In genomic region chr7:131037083-131037482, GRCm38 (mm10) we compare ENCODE assay signal across 26 mouse cellular contexts. TPM values are rescaled to one million over a fixed set of nuclear protein-coding genes. Genes with fewer than 3 reads are reported as not detected.
DNase-seq lines count a peak whose midpoint lies in the region; ATAC-seq and TF ChIP-seq lines count a peak whose summit lies in the region.
"Had no signal": no experiment of that assay in that cellular context is flagged by ENCODE, and none has a peak within 500 bp of the region (broad histone marks: within the 10 kb centered on the region; RNA-seq: fewer than 3 reads in every experiment).

No protein-coding gene starts in this region.

- H3K4me3 ChIP-seq in intestine, embryonic 16.5 days (ENCODE audit: low read length): no peak overlapping the region
- no peak overlapping the region for H3K4me3 ChIP-seq in small intestine, adult 2 months (ENCODE audit: low read depth, low read length)
- no peak overlapping the region for H3K4me3 ChIP-seq in gastrocnemius, adult 2 months
- H3K4me3 ChIP-seq: embryonic facial prominence, embryonic 13.5 days; embryonic facial prominence, embryonic 15.5 days; erythroblast, embryonic 14.5 days; forebrain, embryonic 10.5 days; forebrain, embryonic 12.5 days had no signal

- no peaks in the 10 kb centered on the region for H3K36me3 ChIP-seq in intestine, embryonic 16.5 days (ENCODE audit: control insufficient read depth, insufficient read depth, low read length)
- H3K36me3 ChIP-seq in small intestine, adult 2 months (ENCODE audit: control insufficient read depth, insufficient read depth, low read length): peaks cover 16% of the 10 kb centered on the region
- H3K36me3 ChIP-seq: embryonic facial prominence, embryonic 13.5 days; embryonic facial prominence, embryonic 15.5 days; forebrain, embryonic 10.5 days; forebrain, embryonic 12.5 days had no signal

- no peak overlapping the region for H3K9ac ChIP-seq in intestine, embryonic 16.5 days (ENCODE audit: low read depth, low read length)
- H3K9ac ChIP-seq: embryonic facial prominence, embryonic 13.5 days; embryonic facial prominence, embryonic 15.5 days; forebrain, embryonic 12.5 days had no signal

- no peaks in the 10 kb centered on the region for H3K9me3 ChIP-seq in intestine, embryonic 16.5 days (ENCODE audit: control insufficient read depth, low read length)
- H3K9me3 ChIP-seq: embryonic facial prominence, embryonic 13.5 days; embryonic facial prominence, embryonic 15.5 days; forebrain, embryonic 10.5 days; forebrain, embryonic 12.5 days had no signal

- peak; percentile 73 for ATAC-seq in intestine, embryonic 16.5 days
- ATAC-seq: forebrain, embryonic 14.5 days; forebrain, embryonic 16.5 days had no signal

- intact Hi-C loops in gastrocnemius, adult 2 months (cut with DNase I): no loop called here

- no peaks in the 10 kb centered on the region for H3K27me3 ChIP-seq in intestine, embryonic 16.5 days (replicated peaks; ENCODE audit: control insufficient read depth, insufficient read depth, low read length)
- H3K27me3 ChIP-seq in small intestine, adult 2 months (ENCODE audit: control insufficient read depth, insufficient read depth, low read length): no peaks in the 10 kb centered on the region
- H3K27me3 ChIP-seq: embryonic facial prominence, embryonic 13.5 days; embryonic facial prominence, embryonic 15.5 days; forebrain, embryonic 12.5 days had no signal

- no peak for TF ChIP-seq CTCF in small intestine, adult 2 months (IDR thresholded peaks at IDR 0.05; ENCODE audit: extremely low read depth, insufficient read length, insufficient replicate concordance, low read depth, low read length)
- no peak for TF ChIP-seq CTCF in gastrocnemius, adult 2 months (IDR thresholded peaks at IDR 0.05)

- TF ChIP-seq POLR2A in small intestine, adult 2 months (IDR thresholded peaks at IDR 0.05; ENCODE audit: low read depth, low read length): no peak

- WGBS in intestine, embryonic 16.5 days: 52% methylated on average over 2 of the region's 2 CpGs
- WGBS in small intestine, adult 2 months: 22% methylated on average over 2 of the region's 2 CpGs

- no peak overlapping the region for H3K4me2 ChIP-seq in intestine, embryonic 16.5 days (ENCODE audit: low read depth, low read length)
- H3K4me2 ChIP-seq: embryonic facial prominence, embryonic 13.5 days; embryonic facial prominence, embryonic 15.5 days; forebrain, embryonic 12.5 days had no signal

- 0 out of 2 replicates have a peak, but pooled peaks cover 2% of the 10 kb centered on the region for H3K4me1 ChIP-seq in intestine, embryonic 16.5 days (ENCODE audit: control insufficient read depth, insufficient read depth, low read length)
- H3K4me1 ChIP-seq in small intestine, adult 2 months (ENCODE audit: control insufficient read depth, insufficient read depth, insufficient read length, low read length): peaks cover 20% of the 10 kb centered on the region
- H3K4me1 ChIP-seq: embryonic facial prominence, embryonic 13.5 days; embryonic facial prominence, embryonic 15.5 days; forebrain, embryonic 12.5 days had no signal

- H3K27ac ChIP-seq in intestine, embryonic 16.5 days (ENCODE audit: low read length): no peak overlapping the region
- H3K27ac ChIP-seq in small intestine, adult 2 months (ENCODE audit: insufficient read depth, low read depth, low read length): peak overlapping the region; percentile 13; the same call in 1 of the 2 replicates
- H3K27ac ChIP-seq in gastrocnemius, adult 2 months: no peak overlapping the region
- H3K27ac ChIP-seq: embryonic facial prominence, embryonic 13.5 days; embryonic facial prominence, embryonic 15.5 days; forebrain, embryonic 10.5 days; forebrain, embryonic 12.5 days had no signal

- no peak for DNase-seq in gastrocnemius, adult 2 months
- no peak for DNase-seq in right cerebral cortex, adult 2 months (ENCODE audit: low spot score in 2 of 2)
- no peak for DNase-seq in heart, adult 9 months (ENCODE audit: low spot score in 2 of 2)
- DNase-seq: adrenal gland, adult 2 months; adrenal gland, postnatal 10 days; adrenal gland, postnatal 25 days; cerebellum, adult 11 months; cerebellum, adult 18-20 months; cerebellum, adult 8-10 months; cerebellum, adult 9-11 months; cerebellum, postnatal 14 days; cerebellum, postnatal 36 days; embryo, embryonic 11 days had no signal

RNA-seq across cellular contexts. Expression of gene Dmbt1, which starts 5.2 kb away (rescaled TPM):
- polyA plus RNA-seq in intestine, embryonic 16.5 days (2015; fragmentation: Nextera tagmentation; extraction: Ambion mirVana): 209 and 239 TPM in 2 replicates
- 141 and 758 TPM in 2 replicates for polyA plus RNA-seq in small intestine, adult 2 months (2012; rRNA removed)
- not detected for total RNA-seq in gastrocnemius, adult 2 months (2021)
- total RNA-seq: adrenal gland, postnatal 25 days; common myeloid progenitor, adult 5-6 weeks; MEL had no signal
- polyA plus RNA-seq: adrenal gland, adult 2 months; C2C12; embryonic facial prominence, embryonic 11.5 days; embryonic facial prominence, embryonic 13.5 days; erythroblast, embryonic 14.5 days; forebrain, embryonic 10.5 days; forebrain, embryonic 12.5 days; forebrain, embryonic 14.5 days; forebrain, embryonic 16.5 days had no signal
